Mouse (Mus musculus): ENCODE measurements around the gene AW011738. TPM values are rescaled to one million over a fixed set of nuclear protein-coding genes. Genes with fewer than 3 reads are reported as not detected.

AW011738 gene
- 1.2 TPM in 2 replicates for polyA plus RNA-seq (2014; fragmentation: Nextera tagmentation; extraction: Ambion mirVana)

DNA sequence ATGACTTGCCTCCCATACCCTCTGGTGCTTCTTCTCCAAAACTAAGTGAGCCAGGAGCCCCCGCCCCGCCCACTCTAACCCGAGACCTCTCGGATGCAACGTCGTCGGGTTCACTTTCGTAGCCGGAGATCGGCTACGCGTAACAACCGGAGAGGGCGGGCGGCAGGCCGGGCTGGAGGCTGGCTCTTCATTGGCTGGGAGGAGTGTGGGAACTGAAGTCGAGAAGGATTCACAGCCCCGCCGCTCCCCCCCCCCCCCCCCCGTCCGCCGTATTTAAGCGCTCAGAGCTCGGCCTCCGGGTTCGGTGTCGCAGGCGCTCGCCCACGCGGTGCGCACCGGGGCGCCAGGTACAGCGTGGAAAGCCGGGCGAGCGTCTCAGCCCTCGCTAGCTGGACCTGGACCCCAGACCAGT is at the start of gene AW011738:
AW011738 (plus strand) TSS at position 304 of the 412 bp plus-strand sequence.
- no peaks in the 10 kb centered on the region for H3K9me3 ChIP-seq (replicated peaks; ENCODE audit: control insufficient read depth, low read length)
- WGBS: 0% methylated on average over 27 of the region's 39 CpGs
- H3K4me3 ChIP-seq (ENCODE audit: low read depth, low read length): peak within 1 kb of the TSS; percentile 56
- H3K27ac ChIP-seq (ENCODE audit: low read depth, low read length): peak within 1 kb of the TSS; percentile 39; the same call in 1 of the 2 replicates
- ATAC-seq (peak; percentile 86), DNase-seq (ENCODE audit: low spot score) (peak; percentile 84)
- H3K9ac ChIP-seq (ENCODE audit: low read length): peak within 1 kb of the TSS; percentile 77
- H3K4me1 ChIP-seq (ENCODE audit: control insufficient read depth, insufficient read depth, low read length): peaks cover 7% of the 10 kb centered on the region
- H3K4me2 ChIP-seq (ENCODE audit: low read length): peak within 1 kb of the TSS; percentile 96
- no peaks in the 10 kb centered on the region for H3K27me3 ChIP-seq (replicated peaks; ENCODE audit: control insufficient read depth, insufficient read depth, low read length)
- 0 out of 2 replicates have a peak, but pooled peaks cover 3% of the 10 kb centered on the region for H3K36me3 ChIP-seq (ENCODE audit: control insufficient read depth, insufficient read depth, low read length)

GRCm38 (mm10) chr4:156154771-156155170 is 48.3 kb upstream of the AW011738 start:
- Histone ChIP-seq H3K4me2 (ENCODE audit: low read length) (no peak overlapping the region), H3K9me3 (replicated peaks; ENCODE audit: control insufficient read depth, low read length) (no peaks in the 10 kb centered on the region; the same call in 1 of the 2 replicates), H3K36me3 (ENCODE audit: control insufficient read depth, insufficient read depth, low read length) (no peaks in the 10 kb centered on the region), H3K9ac (ENCODE audit: low read length) (no peak overlapping the region), H3K27ac (ENCODE audit: low read depth, low read length) (no peak overlapping the region), H3K4me1 (ENCODE audit: control insufficient read depth, insufficient read depth, low read length) (no peaks in the 10 kb centered on the region), H3K4me3 (ENCODE audit: low read depth, low read length) (no peak overlapping the region), H3K27me3 (replicated peaks; ENCODE audit: control insufficient read depth, insufficient read depth, low read length) (no peaks in the 10 kb centered on the region)
- ATAC-seq (no peak), DNase-seq (ENCODE audit: low spot score) (no peak)
- 97% methylated on average over 3 of the region's 3 CpGs for WGBS

GRCm38 (mm10) chr4:156166477-156166876 is 36.6 kb upstream of the AW011738 start:
- Histone ChIP-seq H3K9ac (ENCODE audit: low read length) (no peak overlapping the region), H3K4me3 (ENCODE audit: low read depth, low read length) (no peak overlapping the region), H3K4me1 (ENCODE audit: control insufficient read depth, insufficient read depth, low read length) (no peaks in the 10 kb centered on the region), H3K36me3 (ENCODE audit: control insufficient read depth, insufficient read depth, low read length) (peaks cover 91% of the 10 kb centered on the region), H3K27ac (ENCODE audit: low read depth, low read length) (no peak overlapping the region), H3K4me2 (ENCODE audit: low read length) (no peak overlapping the region), H3K27me3 (replicated peaks; ENCODE audit: control insufficient read depth, insufficient read depth, low read length) (no peaks in the 10 kb centered on the region), H3K9me3 (replicated peaks; ENCODE audit: control insufficient read depth, low read length) (peaks cover 5% of the 10 kb centered on the region; the same call in 1 of the 2 replicates)
- no peak for ATAC-seq
- 89% methylated on average over 9 of the region's 9 CpGs for WGBS
- no peak for DNase-seq (ENCODE audit: low spot score)

GRCm38 (mm10) chr4:156168611-156169010 is 34.5 kb upstream of the AW011738 start:
- H3K9me3 ChIP-seq (replicated peaks; ENCODE audit: control insufficient read depth, low read length): no peaks in the 10 kb centered on the region
- H3K4me1 ChIP-seq (ENCODE audit: control insufficient read depth, insufficient read depth, low read length): no peaks in the 10 kb centered on the region
- H3K9ac ChIP-seq (ENCODE audit: low read length): no peak overlapping the region
- DNase-seq (ENCODE audit: low spot score) (no peak), ATAC-seq (no peak)
- no peak overlapping the region for H3K4me3 ChIP-seq (ENCODE audit: low read depth, low read length)
- H3K27me3 ChIP-seq (replicated peaks; ENCODE audit: control insufficient read depth, insufficient read depth, low read length): no peaks in the 10 kb centered on the region
- H3K4me2 ChIP-seq (ENCODE audit: low read length): no peak overlapping the region
- 92% methylated on average over 8 of the region's 8 CpGs for WGBS
- peaks cover 97% of the 10 kb centered on the region for H3K36me3 ChIP-seq (ENCODE audit: control insufficient read depth, insufficient read depth, low read length)
- H3K27ac ChIP-seq (ENCODE audit: low read depth, low read length): no peak overlapping the region

DNA sequence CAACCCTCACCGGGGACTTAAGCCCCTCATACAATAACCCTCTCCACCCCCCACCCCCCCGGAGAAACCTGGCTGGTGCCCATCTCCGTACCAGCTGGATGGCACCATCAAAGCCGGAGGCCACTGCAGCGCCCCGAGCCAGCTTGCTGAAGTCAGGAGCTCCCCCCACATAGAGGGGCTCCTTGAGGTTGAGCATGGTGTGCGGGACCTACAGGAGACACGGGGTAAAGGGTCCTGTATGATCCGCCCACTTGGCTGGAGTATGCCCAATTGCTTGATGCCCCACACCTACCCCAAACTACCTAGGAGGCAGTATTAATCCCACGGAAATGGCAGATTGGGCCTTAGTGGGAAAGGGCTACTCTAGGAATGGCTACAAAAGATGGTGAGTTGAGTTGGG is 34.0 kb upstream of the AW011738 start:
- Histone ChIP-seq H3K9me3 (replicated peaks; ENCODE audit: control insufficient read depth, low read length) (no peaks in the 10 kb centered on the region), H3K4me1 (ENCODE audit: control insufficient read depth, insufficient read depth, low read length) (no peaks in the 10 kb centered on the region), H3K27ac (ENCODE audit: low read depth, low read length) (no peak overlapping the region), H3K4me3 (ENCODE audit: low read depth, low read length) (no peak overlapping the region), H3K9ac (ENCODE audit: low read length) (no peak overlapping the region), H3K36me3 (ENCODE audit: control insufficient read depth, insufficient read depth, low read length) (peaks cover 99% of the 10 kb centered on the region), H3K4me2 (ENCODE audit: low read length) (no peak overlapping the region), H3K27me3 (replicated peaks; ENCODE audit: control insufficient read depth, insufficient read depth, low read length) (no peaks in the 10 kb centered on the region)
- ATAC-seq: no peak
- no peak for DNase-seq (ENCODE audit: low spot score)
- 95% methylated on average over 10 of the region's 10 CpGs for WGBS

GRCm38 (mm10) chr4:156171828-156172227 is 31.3 kb upstream of the AW011738 start:
- Histone ChIP-seq H3K9ac (ENCODE audit: low read length) (no peak overlapping the region), H3K4me2 (ENCODE audit: low read length) (no peak overlapping the region), H3K4me3 (ENCODE audit: low read depth, low read length) (no peak overlapping the region), H3K9me3 (replicated peaks; ENCODE audit: control insufficient read depth, low read length) (no peaks in the 10 kb centered on the region), H3K36me3 (ENCODE audit: control insufficient read depth, insufficient read depth, low read length) (peaks cover 100% of the 10 kb centered on the region), H3K27ac (ENCODE audit: low read depth, low read length) (no peak overlapping the region), H3K27me3 (replicated peaks; ENCODE audit: control insufficient read depth, insufficient read depth, low read length) (no peaks in the 10 kb centered on the region), H3K4me1 (ENCODE audit: control insufficient read depth, insufficient read depth, low read length) (no peaks in the 10 kb centered on the region)
- no peak for DNase-seq (ENCODE audit: low spot score)
- ATAC-seq: no peak
- 96% methylated on average over 11 of the region's 11 CpGs for WGBS

DNA sequence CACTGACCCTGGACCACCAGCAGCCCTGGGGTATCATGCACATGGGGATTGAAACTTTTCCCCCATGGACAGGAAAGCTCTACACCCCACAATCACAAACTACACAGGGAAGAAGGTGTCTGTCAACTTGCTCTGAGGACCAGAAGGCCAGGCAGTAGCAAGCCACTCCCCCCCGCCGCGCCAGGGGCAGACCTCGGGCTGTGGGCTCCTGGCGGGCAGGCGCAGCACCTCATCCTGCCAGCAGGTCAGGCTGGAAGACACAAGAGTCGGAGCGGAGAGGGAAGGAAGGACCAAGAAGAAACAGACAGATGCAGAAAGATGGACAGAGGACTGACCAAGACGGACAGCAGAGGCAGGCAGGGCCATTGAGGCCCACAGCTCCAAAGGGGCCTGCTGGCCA is 25.5 kb upstream of the AW011738 start:
- peaks cover 9% of the 10 kb centered on the region; the same call in 1 of the 2 replicates for H3K4me1 ChIP-seq (ENCODE audit: control insufficient read depth, insufficient read depth, low read length)
- WGBS: 93% methylated on average over 9 of the region's 9 CpGs
- H3K36me3 ChIP-seq (ENCODE audit: control insufficient read depth, insufficient read depth, low read length): peaks cover 96% of the 10 kb centered on the region
- H3K27me3 ChIP-seq (replicated peaks; ENCODE audit: control insufficient read depth, insufficient read depth, low read length): no peaks in the 10 kb centered on the region
- H3K9me3 ChIP-seq (replicated peaks; ENCODE audit: control insufficient read depth, low read length): no peaks in the 10 kb centered on the region
- H3K4me2 ChIP-seq (ENCODE audit: low read length): no peak overlapping the region
- ATAC-seq: no peak
- H3K4me3 ChIP-seq (ENCODE audit: low read depth, low read length): no peak overlapping the region
- no peak for DNase-seq (ENCODE audit: low spot score)
- no peak overlapping the region for H3K9ac ChIP-seq (ENCODE audit: low read length)
- H3K27ac ChIP-seq (ENCODE audit: low read depth, low read length): no peak overlapping the region

DNA sequence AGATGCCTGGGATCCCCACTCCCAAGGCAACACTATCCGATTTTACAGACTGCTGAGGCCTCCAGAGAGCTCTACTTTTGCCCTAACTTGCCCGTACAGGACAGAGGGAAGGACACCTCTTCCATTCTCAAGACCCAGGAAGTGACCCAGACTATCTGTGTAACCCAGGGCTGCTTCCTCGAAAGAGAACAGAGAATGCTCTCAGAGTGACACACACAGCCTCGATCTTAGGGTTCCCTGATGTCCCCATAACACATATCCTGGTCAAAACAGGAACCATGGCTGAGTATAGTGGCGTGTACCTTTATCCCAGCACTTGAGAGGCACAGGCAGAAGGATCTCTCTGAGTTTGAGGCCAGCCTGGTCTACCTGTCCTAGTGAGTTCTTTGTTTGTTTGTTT is 19.4 kb upstream of the AW011738 start:
- peaks cover 44% of the 10 kb centered on the region for H3K4me1 ChIP-seq (ENCODE audit: control insufficient read depth, insufficient read depth, low read length)
- H3K9ac ChIP-seq (ENCODE audit: low read length): peak overlapping the region; percentile 38
- peaks cover 45% of the 10 kb centered on the region for H3K36me3 ChIP-seq (ENCODE audit: control insufficient read depth, insufficient read depth, low read length)
- H3K4me2 ChIP-seq (ENCODE audit: low read length): peak overlapping the region; percentile 81
- no peaks in the 10 kb centered on the region for H3K9me3 ChIP-seq (replicated peaks; ENCODE audit: control insufficient read depth, low read length)
- WGBS: 89% methylated on average over 5 of the region's 5 CpGs
- DNase-seq (ENCODE audit: low spot score): no peak
- H3K27ac ChIP-seq (ENCODE audit: low read depth, low read length): no peak overlapping the region
- H3K4me3 ChIP-seq (ENCODE audit: low read depth, low read length): peak overlapping the region; percentile 51
- no peaks in the 10 kb centered on the region for H3K27me3 ChIP-seq (replicated peaks; ENCODE audit: control insufficient read depth, insufficient read depth, low read length)
- no peak for ATAC-seq

DNA sequence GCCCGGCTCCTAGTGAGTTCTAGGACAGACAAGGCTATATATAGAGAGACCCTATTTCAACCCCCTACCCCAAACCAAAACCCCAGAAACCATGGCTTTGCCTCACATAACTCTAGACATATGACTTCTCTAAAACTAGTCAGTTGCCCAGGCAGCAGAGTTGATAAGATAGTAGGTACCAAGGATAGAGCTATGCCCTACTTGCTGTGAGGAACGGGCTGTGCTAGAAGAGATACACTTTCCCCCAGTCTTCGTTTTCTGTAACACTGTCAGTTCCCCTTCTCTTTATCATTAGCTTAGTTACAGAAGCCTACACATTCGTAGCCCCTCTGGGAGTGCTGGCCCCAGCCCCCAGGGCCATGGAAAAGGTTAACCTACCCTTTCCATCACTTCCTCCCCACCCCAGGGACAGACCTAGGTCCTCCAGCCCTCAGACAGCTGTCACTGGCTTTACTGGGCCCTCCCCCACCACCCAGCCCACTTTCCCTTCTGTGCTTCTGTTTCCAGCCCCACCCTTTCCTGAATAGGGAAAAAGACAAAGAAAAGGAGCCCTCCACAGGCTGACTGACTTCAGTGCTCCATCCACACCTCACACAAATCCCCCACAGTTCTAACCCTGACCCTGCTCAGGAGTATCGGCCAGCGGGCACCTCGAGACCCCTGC is 18.7 kb upstream of the AW011738 start:
- H3K27me3 ChIP-seq (replicated peaks; ENCODE audit: control insufficient read depth, insufficient read depth, low read length): no peaks in the 10 kb centered on the region
- DNase-seq (ENCODE audit: low spot score): peak; percentile 24
- peaks cover 39% of the 10 kb centered on the region for H3K36me3 ChIP-seq (ENCODE audit: control insufficient read depth, insufficient read depth, low read length)
- peak overlapping the region; percentile 94 for H3K27ac ChIP-seq (ENCODE audit: low read depth, low read length)
- H3K4me3 ChIP-seq (ENCODE audit: low read depth, low read length): peak overlapping the region; percentile 51
- ATAC-seq: peak; percentile 1; the same call in 1 of the 2 replicates
- H3K9ac ChIP-seq (ENCODE audit: low read length): peak overlapping the region; percentile 80
- H3K4me1 ChIP-seq (ENCODE audit: control insufficient read depth, insufficient read depth, low read length): peaks cover 51% of the 10 kb centered on the region
- no peaks in the 10 kb centered on the region for H3K9me3 ChIP-seq (replicated peaks; ENCODE audit: control insufficient read depth, low read length)
- peak overlapping the region; percentile 81 for H3K4me2 ChIP-seq (ENCODE audit: low read length)
- WGBS: 82% methylated on average over 7 of the region's 7 CpGs
